Mouse (Mus musculus) lung, embryonic 15.5 days (tissue): ENCODE results near the gene Olfr993. TPM values are rescaled to one million over a fixed set of nuclear protein-coding genes. Genes with fewer than 3 reads are reported as not detected.

Experiments used
- ATAC-seq: fragments of 200-750 bp; cut with Nextera tagmentation; 2 replicates; pipeline ENCODE4 v1.8.0; 2017; ENCODE audit warnings: moderate number of reproducible peaks, borderline replicate concordance; ENCODE audit not compliant: low FRiP score, low TSS enrichment; ENCODE audit errors: extremely low read depth
- H3K27ac ChIP-seq: fragments of 300-500 bp; sonication (generic); 2 replicates; pipeline ENCODE4 v1.5.1; 2015; ENCODE audit warnings: moderate library complexity, mild to moderate bottlenecking, inconsistent platforms
- H3K27me3 ChIP-seq: fragments of 300-500 bp; sonication (generic); 2 replicates; pipeline ENCODE4 v1.6.1; 2015; ENCODE audit warnings: inconsistent platforms
- H3K36me3 ChIP-seq: fragments of 300-500 bp; sonication (generic); 2 replicates; pipeline ENCODE4 v1.6.1; 2015; ENCODE audit warnings: inconsistent platforms
- H3K4me1 ChIP-seq: fragments of 300-500 bp; sonication (generic); 2 replicates; pipeline ENCODE4 v1.6.1; 2015; ENCODE audit warnings: inconsistent platforms
- H3K4me2 ChIP-seq: fragments of 300-500 bp; sonication (generic); 2 replicates; pipeline ENCODE4 v1.6.1; 2015; ENCODE audit warnings: inconsistent platforms, mild to moderate bottlenecking, moderate library complexity
- H3K4me3 ChIP-seq: fragments of 300-500 bp; sonication (generic); 2 replicates; pipeline ENCODE4 v1.5.1; 2015; ENCODE audit warnings: mild to moderate bottlenecking, inconsistent platforms
- H3K9ac ChIP-seq: fragments of 300-500 bp; sonication (generic); 2 replicates; pipeline ENCODE4 v1.6.1; 2015; ENCODE audit warnings: inconsistent platforms
- H3K9me3 ChIP-seq: fragments of 300-500 bp; sonication (generic); 2 replicates; pipeline ENCODE4 v1.6.1; 2016; ENCODE audit warnings: inconsistent platforms
- WGBS: fragments of 180-500 bp; shearing (Covaris S2); methylation state at CpG from one replicate; pipeline ENCODE4 v1.1.7; 2015; 5-methylcytosine and 5-hydroxymethylcytosine counted together
- polyA plus RNA-seq: library from polyadenylated mRNA; unstranded; fragments of >200 nt; fragmentation: Nextera tagmentation; extraction: Ambion mirVana; gene quantifications from 2 replicates; pipeline ENCODE4 v1.2.1, GENCODE M21; 2015

Olfr993 gene
- not detected in 2 replicates for polyA plus RNA-seq

DNA sequence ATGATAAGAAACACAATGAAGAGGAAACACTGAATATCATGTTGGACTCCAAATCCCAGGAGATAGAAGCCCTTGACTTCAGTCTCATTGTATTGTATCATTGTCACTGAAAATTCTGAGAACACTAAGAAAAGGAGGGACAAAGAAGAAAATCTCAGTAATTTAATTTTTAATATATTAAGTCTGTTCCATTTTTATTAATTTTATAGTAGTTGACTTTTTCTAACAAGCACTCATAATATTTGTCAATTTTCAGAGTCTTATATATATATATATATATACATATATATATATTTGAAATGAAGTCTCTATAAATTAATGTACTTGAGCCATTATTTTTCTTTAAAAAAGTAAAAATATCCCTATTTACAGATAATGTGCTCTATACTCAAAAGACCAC, at the start of gene Olfr993:
Gene Olfr993 (minus strand): TSS at position 101 of the 400 bp plus-strand sequence.
- no peak within 1 kb of the TSS for H3K4me3 ChIP-seq
- no peaks in the 10 kb centered on the region for H3K4me1 ChIP-seq
- H3K9me3 ChIP-seq = no peaks in the 10 kb centered on the region
- H3K27me3 ChIP-seq = no peaks in the 10 kb centered on the region
- no peak within 1 kb of the TSS for H3K27ac ChIP-seq
- no peak for ATAC-seq
- H3K36me3 ChIP-seq = no peaks in the 10 kb centered on the region
- H3K9ac ChIP-seq = no peak within 1 kb of the TSS
- H3K4me2 ChIP-seq = no peak within 1 kb of the TSS

DNA sequence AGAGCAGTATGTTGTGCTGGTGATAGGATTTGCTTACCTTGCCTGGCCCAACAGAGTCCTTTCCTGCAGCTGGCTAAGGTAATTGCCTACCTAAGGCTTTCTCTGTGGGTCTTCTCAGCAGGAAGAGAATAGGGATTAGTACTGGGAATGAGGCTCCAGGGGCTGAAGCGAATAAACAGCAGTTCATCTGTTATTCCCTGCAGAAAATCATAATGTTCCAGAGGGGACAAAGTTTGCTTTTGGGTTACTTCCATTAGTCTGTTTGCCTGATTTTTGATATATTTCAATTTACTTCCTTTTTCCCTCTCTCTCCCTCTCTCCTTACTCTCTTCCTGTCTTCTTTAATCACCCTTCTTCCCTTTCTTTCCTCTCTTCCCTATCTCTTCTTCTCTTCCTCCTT, 28.9 kb upstream of the Olfr993 start, which contains the start of gene Olfr995:
Gene Olfr995 (minus strand): TSS at position 101 of the 400 bp plus-strand sequence.
- WGBS = 29% methylated on average over 1 of the region's 1 CpGs
- Histone ChIP-seq H3K36me3 (no peaks in the 10 kb centered on the region), H3K27ac (no peak within 1 kb of the TSS), H3K4me3 (no peak within 1 kb of the TSS), H3K27me3 (no peaks in the 10 kb centered on the region), H3K9me3 (no peaks in the 10 kb centered on the region), H3K4me2 (no peak within 1 kb of the TSS), H3K4me1 (no peaks in the 10 kb centered on the region), H3K9ac (no peak within 1 kb of the TSS)
- ATAC-seq = no peak

DNA sequence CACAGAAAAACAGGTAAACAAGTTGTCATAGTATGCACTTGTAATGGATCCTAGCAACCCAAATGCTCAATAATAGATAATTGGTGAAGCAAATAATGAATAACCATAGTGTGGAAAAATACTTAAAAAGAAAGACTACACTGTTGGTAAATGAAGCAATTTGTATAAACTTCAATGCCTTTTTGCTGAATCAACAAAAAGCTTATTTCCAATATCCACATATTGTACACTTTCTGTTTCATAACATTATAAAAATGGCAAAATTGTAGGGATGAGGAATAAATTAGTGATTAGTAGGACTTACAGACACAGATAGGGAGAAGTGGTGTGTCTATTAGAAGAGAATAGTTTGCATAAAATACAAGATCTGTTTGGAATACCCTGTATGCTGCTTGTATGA, 27.9 kb upstream of the Olfr993 start:
- no peaks in the 10 kb centered on the region for H3K36me3 ChIP-seq
- no peak for ATAC-seq

DNA sequence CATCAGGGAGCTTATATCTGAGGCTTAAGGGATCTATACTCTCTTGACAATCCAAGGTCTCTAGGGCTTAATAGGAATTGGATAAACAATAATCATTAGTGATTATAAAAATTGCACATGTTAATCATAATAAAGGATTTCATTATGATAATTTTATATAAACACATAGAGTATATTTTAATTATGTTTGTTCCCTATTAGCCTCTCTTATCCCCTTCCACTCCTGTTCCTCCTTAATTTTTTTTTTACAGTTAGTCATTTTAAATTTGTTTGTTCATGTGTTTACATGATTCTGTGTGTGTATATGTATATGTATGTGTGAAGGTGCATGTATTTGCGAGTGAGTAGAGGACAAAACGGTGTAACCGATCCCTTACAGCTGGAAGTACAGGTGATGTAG, 21.7 kb upstream of the Olfr993 start, which contains the start of gene Olfr994:
Gene Olfr994 (minus strand): TSS at position 101 of the 400 bp plus-strand sequence.
- Histone ChIP-seq H3K4me3 (no peak within 1 kb of the TSS), H3K27ac (no peak within 1 kb of the TSS), H3K36me3 (no peaks in the 10 kb centered on the region), H3K27me3 (no peaks in the 10 kb centered on the region), H3K4me2 (no peak within 1 kb of the TSS), H3K4me1 (no peaks in the 10 kb centered on the region), H3K9me3 (no peaks in the 10 kb centered on the region), H3K9ac (no peak within 1 kb of the TSS)
- WGBS = 81% methylated on average over 3 of the region's 3 CpGs
- no peak for ATAC-seq

More for the DNA sequence above, 27.9 kb upstream of the Olfr993 start:
- no peak overlapping the region for H3K4me2 ChIP-seq
- H3K9me3 ChIP-seq = no peaks in the 10 kb centered on the region
- H3K27me3 ChIP-seq = no peaks in the 10 kb centered on the region
- no peak overlapping the region for H3K27ac ChIP-seq
- H3K4me1 ChIP-seq = no peaks in the 10 kb centered on the region
- H3K9ac ChIP-seq = no peak overlapping the region
- H3K4me3 ChIP-seq = no peak overlapping the region

DNA sequence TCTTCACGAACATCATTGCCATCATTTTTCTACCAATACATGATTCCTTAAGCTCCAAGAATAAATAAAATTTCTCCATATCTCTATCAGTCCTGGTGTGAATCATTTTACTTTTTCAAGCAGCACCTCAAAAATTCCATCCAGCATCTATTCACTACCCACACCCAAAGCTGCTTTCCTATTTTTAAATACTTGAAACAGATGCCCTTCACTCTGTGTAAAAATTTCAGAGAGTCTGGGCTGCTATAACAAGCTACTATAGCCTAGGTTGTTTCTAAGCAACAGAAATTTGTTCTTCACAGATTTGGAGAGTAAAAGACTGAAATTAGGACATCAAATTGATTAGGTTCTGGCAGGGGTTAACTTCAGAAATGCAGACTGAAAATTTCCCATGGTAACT, 11.2 kb upstream of the Olfr993 start:
- H3K36me3 ChIP-seq = no peaks in the 10 kb centered on the region
- H3K27me3 ChIP-seq = no peaks in the 10 kb centered on the region
- no peak overlapping the region for H3K4me2 ChIP-seq
- no peak overlapping the region for H3K9ac ChIP-seq
- no peaks in the 10 kb centered on the region for H3K9me3 ChIP-seq
- no peak for ATAC-seq
- no peak overlapping the region for H3K4me3 ChIP-seq
- 73% methylated on average over 1 of the region's 1 CpGs for WGBS
- H3K4me1 ChIP-seq = no peaks in the 10 kb centered on the region
- no peak overlapping the region for H3K27ac ChIP-seq

DNA sequence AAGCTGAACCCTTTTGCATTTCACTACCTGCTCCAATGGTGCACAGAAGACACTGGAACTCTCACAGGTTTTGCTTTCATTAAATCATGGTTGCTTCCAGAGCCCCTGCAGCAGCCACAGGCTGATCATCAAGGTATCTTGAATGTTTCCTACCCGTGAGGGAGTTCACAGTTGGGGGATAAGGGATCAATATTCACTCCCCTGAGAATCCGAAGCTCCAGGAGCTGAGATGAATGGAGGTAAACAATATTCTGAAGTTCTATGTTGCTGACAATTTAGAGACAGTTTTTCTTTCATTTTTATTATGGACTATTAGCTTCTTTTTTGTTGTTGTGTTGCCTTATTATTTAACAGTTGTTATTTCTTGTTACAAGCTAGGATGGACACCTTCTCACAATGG, 5.3 kb downstream of the Olfr993 start, which contains the start of gene Olfr992:
Gene Olfr992 (minus strand): TSS at position 101 of the 400 bp plus-strand sequence.
- no peak within 1 kb of the TSS for H3K9ac ChIP-seq
- H3K4me2 ChIP-seq = no peak within 1 kb of the TSS
- 49% methylated on average over 2 of the region's 2 CpGs for WGBS
- no peaks in the 10 kb centered on the region for H3K27me3 ChIP-seq
- H3K4me1 ChIP-seq = no peaks in the 10 kb centered on the region
- H3K27ac ChIP-seq = no peak within 1 kb of the TSS
- H3K9me3 ChIP-seq = no peaks in the 10 kb centered on the region
- no peak for ATAC-seq
- no peak within 1 kb of the TSS for H3K4me3 ChIP-seq
- H3K36me3 ChIP-seq = no peaks in the 10 kb centered on the region

Other genes starting within 250 kb of the Olfr993 start
- 0.29 and 0.35 TPM in 2 replicates for gene Lrrc55, start 217.7 kb downstream of the Olfr993 start, polyA plus RNA-seq
- gene Olfr987, start 75.6 kb downstream of the Olfr993 start, polyA plus RNA-seq = not detected in 2 replicates
- gene Olfr988, start 51.6 kb downstream of the Olfr993 start, polyA plus RNA-seq = not detected in 2 replicates
- gene Olfr992, start 5.4 kb downstream of the Olfr993 start, polyA plus RNA-seq = not detected in 2 replicates
- not detected in 2 replicates for gene Olfr994, start 21.6 kb upstream of the Olfr993 start, polyA plus RNA-seq
- gene Olfr995, start 28.8 kb upstream of the Olfr993 start, polyA plus RNA-seq = not detected in 2 replicates
- gene 4833423E24Rik, start 104.1 kb upstream of the Olfr993 start, polyA plus RNA-seq = 0.34 and 0.50 TPM in 2 replicates
- gene Olfr996, start 164.3 kb upstream of the Olfr993 start, polyA plus RNA-seq = not detected in 2 replicates
- gene Olfr998, start 174.1 kb upstream of the Olfr993 start, polyA plus RNA-seq = not detected in 2 replicates
- not detected in 2 replicates for gene Olfr1000, start 197.0 kb upstream of the Olfr993 start, polyA plus RNA-seq
- not detected in 2 replicates for gene Olfr1002, start 235.8 kb upstream of the Olfr993 start, polyA plus RNA-seq
- gene Olfr154, start 249.6 kb upstream of the Olfr993 start, polyA plus RNA-seq = not detected in 2 replicates